Mouse (Mus musculus): ENCODE measurements at regions not wholly inside any gene's neighbourhood (a gene's known extent, or its start where the extent isn't known, plus 50 kb on each side); places are given as distances from the start of the nearest gene placed in this dataset.
"Not testable (repeated sequence)": the region's sequence is repeated elsewhere in the genome, so short reads cannot be mapped to it uniquely, and the experiment has no call there.

- H3K9me3 ChIP-seq = no peaks in the 10 kb centered on the region
- no peak for ATAC-seq (ENCODE audit: low FRiP score, low read depth)
- no peaks in the 10 kb centered on the region for H3K27me3 ChIP-seq
- no peaks in the 10 kb centered on the region for H3K4me1 ChIP-seq
- H3K4me3 ChIP-seq = no peak overlapping the region
- H3K4me2 ChIP-seq (replicated peaks) = no peak overlapping the region
- H3K36me3 ChIP-seq = no peaks in the 10 kb centered on the region
- H3K27ac ChIP-seq = no peak overlapping the region
- no peak overlapping the region for H3K9ac ChIP-seq
These were observed 441.8 kb downstream of the Cylc2 start for GRCm38 (mm10) chr4:51658286-51658685.

GRCm38 (mm10) chr4:51671516-51671915 is 455.0 kb downstream of the Cylc2 start:
- H3K36me3 ChIP-seq = no peaks in the 10 kb centered on the region
- H3K4me3 ChIP-seq = no peak overlapping the region
- H3K4me1 ChIP-seq = no peaks in the 10 kb centered on the region
- no peak overlapping the region for H3K27ac ChIP-seq
- H3K27me3 ChIP-seq = no peaks in the 10 kb centered on the region
- no peak overlapping the region for H3K9ac ChIP-seq
- H3K9me3 ChIP-seq = no peaks in the 10 kb centered on the region
- no peak for ATAC-seq (ENCODE audit: low FRiP score, low read depth)
- 91% methylated on average over 2 of the region's 2 CpGs for WGBS
- no peak overlapping the region for H3K4me2 ChIP-seq (replicated peaks)

DNA sequence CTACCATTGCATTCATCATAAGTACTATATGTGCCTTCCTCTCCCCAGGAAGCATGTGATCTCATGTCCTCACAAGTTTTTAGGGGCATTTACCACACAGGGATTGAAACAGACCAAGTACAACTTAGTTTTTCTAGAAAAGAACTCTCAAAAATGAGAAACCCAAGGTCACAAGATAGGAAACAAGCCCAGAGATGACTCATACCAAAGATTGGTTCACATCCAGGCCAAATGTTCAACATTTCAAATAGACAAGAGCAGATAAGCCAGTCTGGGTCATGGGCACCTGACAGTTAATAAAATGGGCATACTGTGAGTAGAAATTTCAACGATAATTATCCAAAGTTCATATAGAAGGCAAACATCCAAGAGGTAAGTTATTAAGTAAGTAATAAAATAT is 457.9 kb downstream of the Cylc2 start:
- 83% methylated on average over 1 of the region's 1 CpGs for whole genome bisulfite sequencing
- Histone ChIP-seq H3K4me3 (no peak overlapping the region), H3K9me3 (no peaks in the 10 kb centered on the region), H3K27ac (no peak overlapping the region), H3K27me3 (no peaks in the 10 kb centered on the region), H3K9ac (no peak overlapping the region), H3K4me2 (replicated peaks) (no peak overlapping the region), H3K4me1 (no peaks in the 10 kb centered on the region), H3K36me3 (no peaks in the 10 kb centered on the region)
- ATAC-seq (ENCODE audit: low FRiP score, low read depth) = no peak

- H3K4me3 ChIP-seq = no peak overlapping the region
- H3K4me1 ChIP-seq = no peaks in the 10 kb centered on the region
- ATAC-seq (ENCODE audit: low FRiP score, low read depth) = no peak
- H3K9ac ChIP-seq = no peak overlapping the region
- H3K4me2 ChIP-seq (replicated peaks) = no peak overlapping the region
- H3K9me3 ChIP-seq = no peaks in the 10 kb centered on the region
- no peak overlapping the region for H3K27ac ChIP-seq
- H3K36me3 ChIP-seq = no peaks in the 10 kb centered on the region
- H3K27me3 ChIP-seq = no peaks in the 10 kb centered on the region
- WGBS = 83% methylated on average over 2 of the region's 2 CpGs
These were observed 462.6 kb downstream of the Cylc2 start for GRCm38 (mm10) chr4:51679097-51679496.

DNA sequence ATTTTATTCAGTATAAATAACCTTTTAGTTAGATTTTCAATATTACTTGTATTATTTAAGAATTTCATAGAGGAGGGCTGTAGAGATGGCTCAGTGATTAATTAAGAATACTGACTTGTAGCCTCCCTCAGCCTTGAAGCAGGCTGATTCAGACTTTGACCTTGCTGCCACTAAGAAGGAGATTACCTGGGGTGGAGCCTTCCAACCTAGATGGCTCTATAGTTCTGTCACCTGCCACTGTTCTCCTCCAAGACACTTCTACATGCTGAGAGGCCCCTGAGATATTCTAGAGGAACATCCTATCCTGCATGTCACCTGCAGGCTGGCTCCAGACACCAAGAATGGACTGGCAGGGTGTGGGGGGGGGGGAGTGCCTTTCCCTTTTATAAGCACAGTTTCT is 466.9 kb downstream of the Cylc2 start:
- H3K4me1 ChIP-seq; H3K36me3 ChIP-seq; H3K27me3 ChIP-seq; H3K4me3 ChIP-seq; ATAC-seq (ENCODE audit: low FRiP score, low read depth); H3K27ac ChIP-seq; H3K9ac ChIP-seq; H3K4me2 ChIP-seq (replicated peaks); H3K9me3 ChIP-seq: not testable (repeated sequence)

DNA sequence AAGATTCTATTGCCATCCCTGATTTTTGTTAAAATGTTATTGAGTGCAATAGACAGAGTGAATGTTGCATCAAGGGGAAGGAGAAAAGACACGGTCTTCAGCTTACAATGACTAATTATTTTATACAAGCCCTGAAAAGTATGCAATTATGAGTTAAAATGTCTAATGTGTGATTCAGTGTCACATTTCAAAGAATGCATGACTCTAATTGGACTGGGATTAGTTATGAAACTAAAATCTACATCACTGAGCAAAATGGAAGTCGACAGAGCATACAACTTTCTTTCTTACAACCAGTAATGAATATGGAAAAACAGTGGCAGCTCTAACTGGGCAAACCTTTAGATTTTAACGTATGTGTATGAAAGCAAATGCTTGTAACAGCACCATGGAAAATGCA is 470.2 kb downstream of the Cylc2 start:
- Histone ChIP-seq H3K27me3 (no peaks in the 10 kb centered on the region), H3K4me3 (no peak overlapping the region), H3K9ac (no peak overlapping the region), H3K4me2 (replicated peaks) (no peak overlapping the region), H3K4me1 (no peaks in the 10 kb centered on the region), H3K27ac (no peak overlapping the region), H3K36me3 (no peaks in the 10 kb centered on the region), H3K9me3 (no peaks in the 10 kb centered on the region)
- no peak for ATAC-seq (ENCODE audit: low FRiP score, low read depth)
- WGBS = 79% methylated on average over 3 of the region's 3 CpGs

Measured in limb, embryonic 13.5 days (tissue).